Mouse (Mus musculus): Measurements from ENCODE around the gene Nkain2.
"Not testable (repeated sequence)": the region's sequence is repeated elsewhere in the genome, so short reads cannot be mapped to it uniquely, and the experiment has no call there.

Gene Nkain2

DNA sequence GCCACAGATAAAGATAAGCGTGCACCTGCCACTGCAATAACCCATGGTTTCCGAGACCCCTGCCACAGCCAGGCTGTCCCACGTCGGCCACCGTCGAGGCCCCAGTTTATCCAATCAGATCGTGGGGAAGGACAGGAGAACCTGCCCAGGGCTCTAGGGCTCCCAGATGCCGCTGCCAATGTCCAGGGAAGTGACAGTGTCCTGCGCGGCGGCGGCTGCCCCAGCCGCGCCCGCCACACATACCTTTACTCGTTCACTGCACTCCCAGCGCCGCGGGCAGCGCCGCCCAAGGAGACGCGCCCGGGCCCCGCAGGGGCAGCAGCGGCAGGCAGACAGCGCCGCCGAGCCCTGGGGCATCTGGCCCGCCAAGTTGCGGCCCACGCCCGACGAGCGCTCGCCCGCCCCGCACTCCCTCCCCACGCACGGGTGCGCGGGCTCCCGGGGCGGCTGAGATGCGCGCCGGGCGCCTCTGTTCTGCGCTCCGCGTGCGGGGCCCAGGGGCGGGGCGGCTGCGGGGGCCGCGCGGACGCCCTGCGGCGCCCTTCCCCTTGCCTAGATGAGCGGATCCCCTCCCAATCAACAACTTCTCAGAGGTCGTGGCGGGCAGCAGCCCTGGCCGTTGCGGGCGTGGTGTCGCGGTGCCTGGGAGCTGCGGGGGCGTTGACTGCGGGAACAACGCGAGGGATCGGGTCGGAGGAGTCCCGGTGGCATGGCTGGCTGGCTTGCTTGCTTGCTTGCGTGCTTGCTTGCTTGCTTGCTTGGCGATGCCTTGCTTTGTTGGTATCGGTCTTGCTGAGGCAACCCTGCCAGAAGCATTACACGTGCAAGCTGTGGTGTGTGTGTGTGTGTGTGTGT lies at the start of gene Nkain2:
Gene Nkain2, minus strand, starts transcription at position 811 of the 855 bp plus-strand sequence.
- no peak for DNase-seq (ENCODE audit: low spot score in 2 of 2)

DNA sequence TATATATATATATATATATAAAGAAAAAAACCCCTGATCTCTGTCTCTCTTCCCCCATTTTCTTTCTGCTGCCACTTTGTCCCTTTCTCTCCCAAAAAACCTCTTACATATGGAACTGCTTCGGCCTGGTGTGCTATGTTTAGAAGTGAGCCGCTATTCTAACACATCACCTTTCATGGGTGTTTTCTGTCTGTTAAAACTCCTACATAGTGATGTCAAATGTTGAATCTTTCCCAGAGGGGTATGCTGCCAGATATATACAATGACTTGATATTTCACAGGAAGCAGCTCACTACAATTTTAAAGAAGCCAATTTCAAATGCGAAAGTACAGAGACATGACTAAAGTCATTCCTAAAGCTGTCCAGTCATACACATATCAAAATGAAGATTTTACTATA lies 49.6 kb upstream of the Nkain2 start:
- no peak for DNase-seq (ENCODE audit: low spot score in 2 of 2)

DNA sequence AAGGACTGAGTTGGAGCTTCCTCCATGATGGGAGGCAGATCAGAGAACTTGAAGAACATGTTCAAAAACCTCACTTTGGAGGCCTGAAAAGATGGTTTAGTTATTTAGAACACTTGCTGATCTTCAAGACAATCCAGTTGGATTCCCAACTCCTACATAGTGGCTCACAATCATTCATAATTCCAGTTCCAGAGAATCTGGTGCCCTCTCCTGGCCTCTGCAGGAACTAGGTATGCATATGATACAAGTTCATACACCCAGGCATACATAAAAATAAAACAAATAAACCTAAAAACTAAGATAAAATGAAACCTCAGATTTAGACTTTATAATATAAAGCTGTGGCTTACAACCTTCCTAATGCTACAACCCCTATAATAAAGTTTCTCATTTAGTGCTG lies 4.8 kb upstream of the Nkain2 start:
- no peak for DNase-seq (ENCODE audit: low spot score in 2 of 2)

DNA sequence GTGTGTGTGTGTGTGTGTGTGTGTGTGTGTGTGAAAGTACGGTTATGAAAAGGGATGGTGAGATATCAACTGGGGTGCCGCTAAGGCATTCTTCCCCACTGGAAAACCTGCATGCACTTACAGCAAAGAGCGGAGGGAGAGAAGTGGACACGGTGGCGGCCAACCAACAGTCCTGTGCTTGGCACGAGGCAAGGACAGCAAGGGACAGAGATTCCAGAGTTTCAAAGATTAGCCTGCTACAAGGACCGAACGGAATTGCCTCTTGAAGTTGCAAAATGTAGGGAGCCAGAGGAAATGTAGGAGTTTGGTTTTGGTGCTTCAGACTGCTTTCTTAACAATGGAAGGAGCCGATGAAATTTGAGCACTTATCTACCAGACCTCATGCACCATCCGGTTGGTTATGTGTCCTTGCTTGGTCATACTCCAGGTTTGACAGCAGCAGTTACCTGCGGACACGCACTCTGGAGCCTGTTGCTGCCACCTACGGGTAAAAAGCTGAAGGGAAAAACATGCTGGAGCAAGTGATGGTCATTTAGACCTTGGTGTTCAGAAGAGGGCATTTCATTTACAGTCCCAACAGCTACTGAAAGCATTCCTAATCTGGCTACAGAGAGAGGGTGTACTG lies 357 bp upstream of the Nkain2 start:
- no peak for DNase-seq (ENCODE audit: low spot score in 2 of 2)

DNA sequence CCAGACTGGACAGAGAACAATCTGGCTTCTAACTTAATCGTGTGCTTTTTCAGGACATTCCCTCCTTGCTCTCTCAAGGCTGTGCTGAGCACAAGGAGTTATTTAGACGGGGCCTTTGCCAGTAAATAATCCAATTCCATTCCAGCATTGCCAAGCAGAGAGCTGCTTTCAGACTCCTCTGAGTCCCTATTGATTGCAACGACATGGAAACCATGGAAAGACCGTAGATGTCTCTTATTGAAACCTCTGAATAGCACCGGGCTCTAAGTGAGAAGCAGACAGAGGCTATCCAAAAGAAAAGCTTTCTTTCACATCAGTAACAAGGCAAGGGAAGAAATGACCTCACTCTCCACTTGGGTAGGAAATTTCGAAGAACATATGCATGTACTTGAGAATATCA lies 8.3 kb downstream of the Nkain2 start:
- no peak for DNase-seq (ENCODE audit: low spot score in 2 of 2)

DNA sequence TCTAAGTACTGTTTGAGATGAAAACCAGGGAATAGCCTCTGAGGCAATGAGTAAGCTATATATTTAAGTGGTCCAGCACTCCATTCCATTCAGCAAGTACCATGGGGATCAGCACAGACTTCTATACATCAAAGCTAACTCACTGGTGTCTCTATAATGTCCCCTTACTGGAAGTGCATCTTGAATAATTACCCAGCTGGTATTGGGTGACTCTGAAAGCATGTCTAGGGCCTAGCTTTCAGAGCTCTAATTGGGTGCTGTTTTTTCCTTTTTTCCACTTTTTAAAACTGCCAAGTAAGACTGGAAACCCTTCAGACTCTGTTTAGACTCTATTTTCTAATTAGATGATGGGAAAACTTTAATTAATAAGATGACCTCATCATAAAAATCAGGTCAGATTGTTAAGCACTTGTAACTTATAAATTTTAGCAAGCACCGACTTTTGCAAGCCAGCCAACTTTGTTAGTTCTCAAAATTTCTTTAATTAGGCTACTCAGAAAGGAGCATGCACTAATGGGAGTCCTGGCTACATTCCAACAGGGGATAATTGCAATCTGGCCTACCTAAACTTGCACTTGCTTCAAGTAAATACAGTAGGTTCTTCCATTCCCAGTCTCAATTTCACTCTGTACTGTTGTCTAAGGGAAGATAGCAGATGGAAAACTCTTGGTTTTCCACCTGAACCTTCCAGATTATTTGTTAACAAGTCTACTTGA lies 19.4 kb downstream of the Nkain2 start:
- DNase-seq (ENCODE audit: low spot score in 2 of 2) = no peak

DNA sequence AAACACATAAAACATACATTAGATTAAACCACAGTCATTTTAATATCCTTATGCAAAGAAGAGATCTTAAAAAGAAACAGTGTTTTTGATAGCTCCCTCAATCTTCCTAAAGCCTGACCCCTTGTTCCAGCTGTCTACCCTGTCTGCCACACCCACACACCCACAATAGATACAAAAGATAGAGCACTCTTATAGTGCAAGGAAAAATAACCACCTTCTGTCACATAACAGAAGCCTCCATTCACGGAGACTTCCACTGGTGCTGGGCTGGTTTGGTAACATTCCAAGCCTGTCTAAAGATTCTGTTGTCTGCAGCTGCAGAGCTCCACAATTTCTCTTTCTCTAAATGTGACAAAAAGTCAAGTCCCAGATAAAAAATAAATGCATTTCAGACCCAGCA lies 20.7 kb downstream of the Nkain2 start:
- DNase-seq (ENCODE audit: low spot score in 2 of 2) = no peak

DNA sequence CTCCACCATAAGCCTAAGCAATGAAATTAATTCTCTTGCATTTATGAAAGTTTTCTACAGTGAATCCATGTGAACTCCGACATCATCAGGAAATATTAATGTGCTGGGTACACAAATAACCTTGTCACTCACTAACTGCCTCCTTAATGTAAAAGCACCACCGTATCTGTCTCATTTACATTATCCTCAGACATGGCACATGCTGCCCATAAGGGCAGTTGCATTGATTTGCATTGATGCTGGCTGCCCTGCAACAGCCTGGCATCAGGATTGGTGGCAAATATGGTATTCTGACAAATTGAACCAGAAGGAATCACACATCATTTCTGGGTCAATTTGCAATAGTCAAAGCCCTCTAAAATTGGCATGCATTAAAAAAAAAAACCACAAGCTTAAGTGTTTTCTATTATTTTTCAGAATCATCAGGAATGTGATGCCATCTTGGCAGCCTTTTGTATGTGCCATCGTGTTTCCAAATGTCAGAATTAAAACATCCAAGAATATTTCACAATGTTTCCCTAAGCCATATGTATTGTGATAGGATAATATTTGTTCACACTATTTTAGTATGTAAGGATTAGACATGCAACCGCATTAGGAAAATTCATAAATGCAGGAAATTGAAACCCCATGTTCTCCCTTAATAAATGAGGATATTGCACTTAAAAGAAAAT lies 74.9 kb downstream of the Nkain2 start:
- DNase-seq (ENCODE audit: low spot score in 2 of 2) = no peak

DNA sequence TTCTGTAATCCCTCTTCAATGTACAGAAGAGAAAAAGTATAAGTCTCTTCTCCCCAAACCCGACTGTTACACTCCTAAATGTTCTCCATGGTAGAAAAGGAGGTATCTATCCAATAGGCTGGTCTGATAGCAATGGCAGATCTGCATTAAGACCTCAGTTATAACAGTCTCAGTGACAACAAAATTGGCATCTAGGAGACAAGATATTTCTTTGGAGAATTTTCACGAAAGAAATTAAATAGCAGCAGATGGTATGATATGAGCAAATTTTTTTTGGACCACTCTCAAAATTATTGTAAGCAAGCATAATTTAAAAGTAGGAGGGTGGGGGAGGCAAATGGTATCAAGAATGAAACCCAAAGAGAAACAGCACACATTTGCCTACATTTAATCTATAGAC lies 94.0 kb downstream of the Nkain2 start:
- no peak for DNase-seq (ENCODE audit: low spot score in 2 of 2)

DNA sequence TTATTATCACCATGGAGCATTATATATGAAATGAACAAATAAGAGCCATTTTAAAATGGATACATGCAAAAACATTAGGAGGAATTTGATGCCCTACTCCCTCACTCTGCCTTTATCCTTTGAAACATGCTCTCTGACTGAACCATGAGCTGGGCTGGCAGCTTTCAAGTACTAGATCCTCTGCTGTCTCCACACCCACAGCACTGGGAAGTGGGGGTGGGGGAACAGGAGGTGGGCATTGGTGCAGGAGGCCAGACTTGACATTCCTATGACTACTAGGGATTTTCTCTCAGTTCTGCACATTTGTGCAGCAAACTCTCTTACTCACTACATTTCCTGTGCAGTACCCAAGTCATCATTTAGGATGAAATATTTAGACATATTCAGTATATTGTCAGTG lies 99.7 kb downstream of the Nkain2 start:
- no peak for DNase-seq (ENCODE audit: low spot score in 2 of 2)

DNA sequence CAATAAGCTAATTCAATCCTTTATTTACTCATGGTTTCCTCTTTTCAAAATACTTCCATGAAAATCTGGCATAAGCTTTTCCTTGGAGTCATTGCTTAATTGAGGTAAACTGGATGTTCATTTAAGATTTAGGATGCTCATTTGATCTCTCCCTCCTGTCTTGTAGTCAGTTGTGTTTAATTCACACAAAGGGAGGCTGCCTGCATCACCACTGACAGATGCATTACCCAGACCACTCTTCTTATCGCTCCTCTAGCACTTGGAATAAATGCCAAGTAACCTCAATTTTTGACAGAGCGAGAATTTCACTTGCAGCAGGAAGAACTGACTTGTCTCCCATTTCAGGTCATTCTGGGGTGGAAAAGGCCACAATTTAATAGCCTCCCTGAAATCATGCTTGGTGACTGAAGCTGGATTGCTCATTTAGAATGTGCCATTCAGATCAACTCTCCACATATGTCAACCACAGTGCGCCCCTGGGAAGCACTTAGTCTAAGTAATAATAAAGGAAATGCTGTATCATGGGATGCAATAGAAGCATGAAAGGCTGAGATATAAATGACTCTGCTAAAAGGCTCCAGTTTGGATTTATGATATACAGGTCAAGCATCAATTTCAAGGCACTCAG lies 107.4 kb downstream of the Nkain2 start:
- DNase-seq (ENCODE audit: low spot score in 2 of 2) = no peak

DNA sequence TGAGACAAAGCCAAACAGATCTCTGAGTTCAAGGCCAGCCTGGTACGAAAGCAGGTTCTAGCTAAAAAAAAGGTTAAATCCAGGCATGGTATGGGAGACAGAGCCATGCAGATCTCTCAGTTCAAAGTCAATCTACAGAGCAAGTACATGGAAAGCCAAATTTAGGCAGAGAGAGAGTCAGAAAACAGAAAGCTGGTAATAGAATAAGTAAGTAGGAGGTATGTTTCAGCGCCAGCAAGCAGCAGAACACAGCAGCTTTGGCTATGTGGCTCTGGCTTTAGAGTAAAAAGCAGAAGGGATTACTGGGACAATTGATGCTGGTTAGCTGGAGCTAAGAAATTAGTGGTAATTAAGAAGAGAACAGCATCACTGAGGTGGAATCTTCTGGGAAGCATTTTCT lies 151.3 kb downstream of the Nkain2 start:
- DNase-seq (ENCODE audit: low spot score in 2 of 2) = no peak

DNA sequence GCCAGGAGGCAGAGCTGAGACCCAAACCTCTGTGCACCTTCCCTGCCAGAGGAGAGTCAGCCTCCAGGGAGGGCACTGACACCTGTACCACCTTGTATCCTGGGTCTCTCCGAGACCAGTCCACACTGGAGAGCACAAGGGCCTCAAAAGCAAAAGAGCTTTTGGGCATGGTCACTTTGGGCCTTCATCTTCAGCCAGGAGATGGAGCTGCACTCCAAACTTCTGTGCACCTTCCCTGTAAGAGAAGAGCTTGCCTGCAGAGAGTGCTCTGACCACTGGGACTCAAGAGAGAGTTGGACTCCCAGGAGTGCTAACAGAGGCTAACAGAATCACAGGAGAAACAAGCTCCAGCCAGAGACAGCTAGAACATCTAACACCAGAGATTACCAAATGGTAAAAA lies 183.7 kb downstream of the Nkain2 start:
- DNase-seq (ENCODE audit: low spot score in 2 of 2) = not testable (repeated sequence)

DNA sequence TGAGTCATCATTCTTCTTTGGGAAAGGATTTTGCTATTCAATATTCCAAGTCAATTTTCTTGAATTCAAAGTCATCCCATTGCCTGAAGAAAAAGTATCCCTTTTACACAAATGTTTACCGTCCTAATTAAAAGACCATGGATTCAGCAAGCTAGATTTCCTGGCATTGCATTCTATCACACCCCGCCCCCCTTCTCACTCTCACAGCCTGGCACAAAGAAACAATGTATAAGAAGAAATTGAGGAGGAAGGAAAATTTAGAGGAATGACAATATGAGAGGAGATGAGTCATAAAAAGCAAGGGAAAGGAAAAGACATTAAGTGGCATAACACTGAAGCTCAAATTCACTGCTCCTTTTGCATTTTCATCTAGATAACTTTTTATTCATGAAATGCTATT lies 193.6 kb downstream of the Nkain2 start:
- DNase-seq (ENCODE audit: low spot score in 2 of 2) = no peak

DNA sequence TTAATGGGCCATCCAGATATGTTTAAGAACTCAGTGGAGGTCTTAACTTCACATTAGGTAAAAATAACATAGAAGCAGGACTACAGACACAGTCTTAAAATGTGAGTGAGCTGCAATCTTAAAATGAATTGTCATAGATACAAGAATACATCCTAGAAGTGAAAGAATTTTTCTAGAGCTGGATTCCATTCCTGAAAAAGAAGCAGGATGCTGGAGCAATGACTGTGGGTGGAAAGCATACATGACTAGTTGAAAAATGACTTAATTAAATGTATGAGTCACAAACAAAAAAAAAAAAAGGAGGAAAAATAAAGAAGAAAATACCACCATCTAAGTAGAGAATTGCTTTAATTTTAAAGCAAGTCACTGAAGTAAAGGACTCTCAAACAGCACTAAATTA lies 205.7 kb downstream of the Nkain2 start:
- DNase-seq (ENCODE audit: low spot score in 2 of 2) = no peak

DNA sequence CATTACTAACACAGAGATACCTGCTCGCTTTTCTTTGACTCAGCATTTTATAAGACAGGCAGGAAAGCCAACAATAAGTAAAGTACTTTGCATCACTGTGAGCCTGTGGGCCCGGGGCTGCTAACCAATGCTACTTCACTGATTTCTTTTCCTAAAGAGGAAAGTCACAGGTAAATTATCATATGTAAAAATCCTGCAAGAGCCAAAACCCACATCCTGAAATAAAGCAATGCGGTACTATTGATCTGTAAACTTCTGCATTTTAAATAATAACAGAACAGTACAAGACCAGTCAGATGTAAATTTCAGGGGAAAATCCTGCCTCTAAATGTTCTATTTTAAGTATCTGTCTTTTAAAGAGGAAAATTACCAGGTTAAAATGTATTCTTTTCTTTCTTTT lies 250.0 kb downstream of the Nkain2 start:
- DNase-seq (ENCODE audit: low spot score in 2 of 2) = no peak

DNA sequence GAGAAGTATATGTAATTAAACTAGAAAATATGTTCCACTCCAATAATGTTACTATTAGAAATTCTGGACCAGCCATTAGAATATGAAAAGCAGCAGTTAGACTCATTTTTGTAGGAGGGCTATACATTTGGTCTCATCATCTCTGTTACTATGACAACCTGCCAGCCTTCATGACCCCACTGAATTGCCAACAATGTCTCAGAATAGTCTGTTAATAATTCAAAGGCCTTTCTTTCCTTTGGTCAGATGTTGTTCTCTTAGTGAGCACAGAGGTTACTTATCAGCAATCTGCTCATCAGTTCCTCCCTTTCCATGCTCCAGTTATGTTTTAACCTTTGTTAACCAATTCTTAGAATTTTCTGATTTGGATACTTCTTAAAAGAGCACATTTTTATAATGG lies 251.1 kb downstream of the Nkain2 start:
- DNase-seq (ENCODE audit: low spot score in 2 of 2) = no peak

DNA sequence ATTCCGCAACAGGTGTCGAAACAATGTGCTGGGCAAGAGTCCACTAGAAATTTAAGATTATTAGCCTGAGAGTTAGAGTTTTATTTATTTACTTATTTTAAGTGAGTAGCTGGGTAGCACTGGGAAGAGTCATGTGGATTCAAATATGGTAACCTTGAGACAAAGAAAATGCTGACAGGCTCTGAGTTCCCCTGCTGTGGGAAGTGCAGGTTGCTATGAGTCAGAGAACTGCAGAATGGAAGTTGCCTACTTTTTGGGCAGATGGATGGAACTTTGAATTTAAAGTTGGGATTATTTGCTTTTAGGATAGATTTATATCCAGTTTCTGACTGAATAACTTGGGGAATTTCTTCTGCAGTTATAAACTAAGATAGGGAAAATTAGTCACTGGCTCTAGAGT lies 259.2 kb downstream of the Nkain2 start:
- DNase-seq (ENCODE audit: low spot score in 2 of 2) = no peak

DNA sequence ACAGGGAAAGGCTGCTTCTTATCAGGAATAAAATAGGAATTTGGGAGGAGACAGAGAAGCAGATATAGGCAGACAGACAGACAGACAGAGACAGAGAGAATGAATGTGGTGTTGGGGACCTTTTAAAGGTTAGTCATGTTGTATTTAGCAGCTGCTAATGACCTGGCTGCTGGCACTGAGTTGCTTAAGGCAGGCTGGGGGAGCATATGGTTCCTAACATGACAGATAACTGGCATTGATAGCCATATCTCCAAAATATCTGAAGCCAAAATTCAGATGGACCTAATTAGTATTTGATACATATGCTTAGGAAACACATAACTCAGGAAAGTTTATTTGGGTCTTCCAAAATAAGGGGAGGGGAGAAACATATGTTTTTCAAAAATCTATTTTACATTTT lies 285.8 kb downstream of the Nkain2 start:
- DNase-seq (ENCODE audit: low spot score in 2 of 2) = no peak

DNA sequence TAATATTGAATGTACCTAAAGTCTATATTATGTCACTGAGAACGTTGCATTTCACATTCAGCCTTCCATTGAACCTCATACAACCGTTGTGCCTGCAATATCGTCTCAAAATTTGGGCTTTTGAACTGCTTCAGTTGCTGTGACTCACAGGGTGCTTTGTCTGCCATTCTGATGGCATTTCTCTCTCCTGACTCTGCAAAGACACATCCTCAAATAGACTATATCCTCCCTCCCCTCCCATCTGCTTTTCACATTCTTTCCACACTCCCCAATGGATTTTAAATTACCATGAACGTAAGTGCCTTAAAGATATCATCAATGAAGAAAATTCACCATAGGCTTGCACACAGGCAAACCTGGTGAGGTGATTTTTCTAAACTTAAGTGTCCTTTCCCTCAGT lies 287.5 kb downstream of the Nkain2 start:
- DNase-seq (ENCODE audit: low spot score in 2 of 2) = no peak

DNA sequence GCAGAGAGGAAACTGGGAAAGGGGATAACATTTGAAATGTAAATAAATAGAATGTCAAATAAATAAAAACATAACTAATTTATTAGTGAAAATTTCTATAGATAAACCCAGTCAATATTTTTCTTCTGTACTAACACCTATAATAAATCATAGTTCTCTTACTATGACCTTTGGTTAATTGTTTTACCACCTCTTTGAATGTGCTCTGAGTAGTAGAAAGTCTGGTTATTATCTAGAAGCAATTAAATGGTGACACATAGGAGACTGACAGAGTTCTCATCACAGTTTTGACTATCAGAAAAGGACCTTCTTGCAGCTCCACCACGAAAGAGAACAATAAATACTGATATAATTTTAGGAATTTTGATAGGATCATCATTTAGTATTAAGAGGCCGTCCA lies 295.3 kb downstream of the Nkain2 start:
- DNase-seq (ENCODE audit: low spot score in 2 of 2) = no peak

DNA sequence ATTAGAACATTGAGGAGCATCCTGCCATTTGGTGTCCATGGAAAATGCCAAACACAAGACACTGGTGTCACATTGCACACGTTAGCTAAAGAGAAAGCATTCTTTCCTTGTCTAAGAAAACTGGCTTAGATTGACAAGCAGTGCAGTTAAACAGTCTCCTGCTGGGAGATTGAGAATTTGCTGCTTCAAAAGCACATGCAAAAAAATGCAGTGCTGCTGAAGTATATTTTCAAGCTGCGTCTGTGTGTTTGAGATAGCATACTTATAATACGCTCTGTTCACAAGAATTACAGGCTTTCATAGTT lies 313.0 kb downstream of the Nkain2 start:
- DNase-seq (ENCODE audit: low spot score in 2 of 2) = no peak
